Mouse (Mus musculus): ENCODE measurements around the gene Numb. TPM values are rescaled to one million over a fixed set of nuclear protein-coding genes. Genes with fewer than 3 reads are reported as not detected.

Numb gene
- total and polyA plus RNA-seq, 3 experiments = 34.4 to 65.8 (median 58.1) TPM

DNA sequence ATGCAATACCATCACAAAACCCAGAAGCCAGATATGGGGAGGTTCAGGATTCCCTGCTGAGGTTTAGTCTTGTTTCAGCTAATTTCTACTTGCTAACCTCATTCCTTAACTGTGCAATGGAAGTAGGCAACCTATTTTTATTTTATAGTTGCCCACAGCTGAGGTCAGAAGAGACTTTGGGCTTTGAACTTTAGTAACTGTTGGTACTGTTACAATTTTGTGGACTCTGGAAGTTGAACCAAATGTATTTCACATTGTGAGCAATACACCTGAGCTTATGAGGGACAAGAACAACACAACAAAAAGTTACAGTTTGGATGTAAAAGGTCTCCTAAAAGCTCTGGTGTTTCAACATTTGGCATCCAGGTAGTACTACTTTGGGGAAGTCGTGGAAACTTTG is 6.9 kb downstream of the Numb start:
- DNase-seq (ENCODE audit: low spot score) = no peak
- Histone ChIP-seq H3K9me3 (replicated peaks) (no peaks in the 10 kb centered on the region), H3K4me3 (ENCODE audit: low read depth, low read length) (no peak overlapping the region), H3K27me3 (ENCODE audit: insufficient read depth, low read length) (no peaks in the 10 kb centered on the region), H3K4me1 (ENCODE audit: insufficient read depth, low read depth, low read length) (peaks cover 19% of the 10 kb centered on the region), H3K36me3 (replicated peaks) (peaks cover 38% of the 10 kb centered on the region)
- TF ChIP-seq POLR2AphosphoS5 (IDR thresholded peaks at IDR 0.05; ENCODE audit: insufficient replicate concordance, low read depth, low read length) (no peak), GATA1 (IDR thresholded peaks at IDR 0.05; ENCODE audit: borderline replicate concordance, low read length) (no peak), GATA2 (IDR thresholded peaks at IDR 0.05; ENCODE audit: borderline replicate concordance, low read depth, low read length) (no peak), CTCF (IDR thresholded peaks at IDR 0.05; ENCODE audit: low read depth, low read length) (no peak), TAL1 (conservative IDR thresholded peaks at IDR 0.05; ENCODE audit: low read depth, low read length) (no peak)
- ATAC-seq (ENCODE audit: extremely low read depth, insufficient number of reproducible peaks, low FRiP score, poor library complexity, severe bottlenecking) = no peak

DNA sequence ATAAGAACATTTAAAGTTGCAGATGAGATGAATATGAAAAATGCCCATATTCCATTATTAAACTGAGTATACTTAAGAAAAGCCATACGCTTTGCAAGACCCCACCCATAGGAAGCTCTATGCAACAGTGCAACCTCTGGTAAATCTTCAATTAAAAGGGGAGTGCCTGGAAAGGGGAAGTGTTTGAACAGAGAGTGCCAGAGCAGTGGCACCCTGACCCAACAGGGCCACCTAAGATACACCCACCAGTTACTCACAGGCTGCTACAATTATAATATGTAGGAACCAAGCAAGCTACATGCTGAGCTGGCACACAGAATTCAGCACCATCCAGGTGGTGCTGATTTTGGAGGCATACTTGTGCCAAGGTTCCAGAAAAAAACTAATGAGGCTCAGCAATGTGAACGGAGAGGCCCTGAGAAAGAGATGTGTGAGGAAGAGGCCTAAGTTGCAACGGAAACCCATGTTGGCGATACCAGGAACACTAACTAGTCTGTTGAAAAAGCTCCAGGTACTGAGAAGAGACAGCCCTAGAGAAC is 7.5 kb downstream of the Numb start:
- no peaks in the 10 kb centered on the region for H3K27me3 ChIP-seq (ENCODE audit: insufficient read depth, low read length)
- peak; percentile 34; the same call in 1 of the 2 replicates for ATAC-seq (ENCODE audit: extremely low read depth, insufficient number of reproducible peaks, low FRiP score, poor library complexity, severe bottlenecking)
- no peak for DNase-seq (ENCODE audit: low spot score)

DNA sequence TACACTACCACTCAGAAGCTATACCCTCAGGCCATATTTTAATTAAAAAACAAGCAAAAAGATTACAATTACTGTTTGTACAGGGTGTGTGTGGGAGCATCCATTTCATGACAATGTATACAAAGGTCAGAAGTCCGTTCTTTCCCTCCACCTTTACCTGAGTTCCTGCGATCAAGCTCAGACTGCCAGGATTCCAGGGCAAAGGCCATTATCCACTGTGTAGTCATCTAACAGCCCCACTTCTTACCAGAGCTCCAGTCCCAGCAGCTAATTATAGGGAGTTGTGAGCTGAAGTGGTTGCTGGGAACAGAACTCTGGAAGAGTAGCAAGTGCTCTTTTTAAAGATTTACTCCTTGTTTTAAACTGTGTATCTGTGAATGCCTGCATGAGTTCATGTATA is 11.3 kb downstream of the Numb start:
- no peak overlapping the region for H3K4me3 ChIP-seq (ENCODE audit: low read depth, low read length)
- ATAC-seq (ENCODE audit: extremely low read depth, insufficient number of reproducible peaks, low FRiP score, poor library complexity, severe bottlenecking) (no peak), DNase-seq (ENCODE audit: low spot score) (no peak)
- peaks cover 13% of the 10 kb centered on the region for H3K4me1 ChIP-seq (ENCODE audit: insufficient read depth, low read depth, low read length)
- H3K36me3 ChIP-seq (replicated peaks) = peaks cover 31% of the 10 kb centered on the region
- H3K9me3 ChIP-seq (replicated peaks) = no peaks in the 10 kb centered on the region
- H3K27me3 ChIP-seq (ENCODE audit: insufficient read depth, low read length) = no peaks in the 10 kb centered on the region
- TF ChIP-seq GATA1 (IDR thresholded peaks at IDR 0.05; ENCODE audit: borderline replicate concordance, low read length) (no peak), CTCF (IDR thresholded peaks at IDR 0.05; ENCODE audit: low read depth, low read length) (no peak), GATA2 (IDR thresholded peaks at IDR 0.05; ENCODE audit: borderline replicate concordance, low read depth, low read length) (no peak), POLR2AphosphoS5 (IDR thresholded peaks at IDR 0.05; ENCODE audit: insufficient replicate concordance, low read depth, low read length) (no peak), TAL1 (conservative IDR thresholded peaks at IDR 0.05; ENCODE audit: low read depth, low read length) (no peak)

More for the DNA sequence above, 7.5 kb downstream of the Numb start:
- TF ChIP-seq CTCF (IDR thresholded peaks at IDR 0.05; ENCODE audit: low read depth, low read length) (no peak), POLR2AphosphoS5 (IDR thresholded peaks at IDR 0.05; ENCODE audit: insufficient replicate concordance, low read depth, low read length) (no peak), TAL1 (conservative IDR thresholded peaks at IDR 0.05; ENCODE audit: low read depth, low read length) (no peak), GATA1 (IDR thresholded peaks at IDR 0.05; ENCODE audit: borderline replicate concordance, low read length) (no peak), GATA2 (IDR thresholded peaks at IDR 0.05; ENCODE audit: borderline replicate concordance, low read depth, low read length) (no peak)
- Histone ChIP-seq H3K4me1 (ENCODE audit: insufficient read depth, low read depth, low read length) (peaks cover 16% of the 10 kb centered on the region), H3K4me3 (ENCODE audit: low read depth, low read length) (no peak overlapping the region), H3K9me3 (replicated peaks) (no peaks in the 10 kb centered on the region), H3K36me3 (replicated peaks) (peaks cover 36% of the 10 kb centered on the region)

DNA sequence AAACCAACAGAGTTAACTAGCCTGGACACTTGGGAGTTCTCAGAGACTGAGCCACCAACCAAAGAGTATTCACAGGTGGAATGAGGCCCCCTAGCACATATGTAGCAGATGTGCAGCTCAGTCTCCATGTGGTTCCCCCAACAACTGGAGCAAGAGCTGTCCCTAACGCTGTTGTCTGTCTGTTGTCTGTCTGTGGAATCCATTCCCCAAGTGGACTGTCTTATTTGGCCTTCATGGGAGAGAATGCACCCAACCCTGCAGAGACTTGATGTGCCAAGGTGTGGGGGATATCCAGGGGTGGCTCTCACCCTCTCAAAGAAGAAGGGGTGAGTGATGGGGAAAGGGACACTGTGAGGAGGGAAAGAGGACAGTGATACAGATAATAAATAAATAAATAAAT is 28.8 kb downstream of the Numb start:
- 0 out of 2 replicates have a peak, but pooled peaks cover 5% of the 10 kb centered on the region for H3K4me1 ChIP-seq (ENCODE audit: insufficient read depth, low read depth, low read length)
- H3K4me3 ChIP-seq (ENCODE audit: low read depth, low read length) = no peak overlapping the region
- ATAC-seq (ENCODE audit: extremely low read depth, insufficient number of reproducible peaks, low FRiP score, poor library complexity, severe bottlenecking) (no peak), DNase-seq (ENCODE audit: low spot score) (no peak)
- no peaks in the 10 kb centered on the region for H3K9me3 ChIP-seq (replicated peaks)
- peaks cover 38% of the 10 kb centered on the region for H3K36me3 ChIP-seq (replicated peaks)
- no peaks in the 10 kb centered on the region for H3K27me3 ChIP-seq (ENCODE audit: insufficient read depth, low read length)
- TF ChIP-seq CTCF (IDR thresholded peaks at IDR 0.05; ENCODE audit: low read depth, low read length) = no peak
- no peak for TF ChIP-seq GATA2 (IDR thresholded peaks at IDR 0.05; ENCODE audit: borderline replicate concordance, low read depth, low read length)
- no peak for TF ChIP-seq POLR2AphosphoS5 (IDR thresholded peaks at IDR 0.05; ENCODE audit: insufficient replicate concordance, low read depth, low read length)
- no peak for TF ChIP-seq TAL1 (conservative IDR thresholded peaks at IDR 0.05; ENCODE audit: low read depth, low read length)
- TF ChIP-seq GATA1 (IDR thresholded peaks at IDR 0.05; ENCODE audit: borderline replicate concordance, low read length) = no peak

DNA sequence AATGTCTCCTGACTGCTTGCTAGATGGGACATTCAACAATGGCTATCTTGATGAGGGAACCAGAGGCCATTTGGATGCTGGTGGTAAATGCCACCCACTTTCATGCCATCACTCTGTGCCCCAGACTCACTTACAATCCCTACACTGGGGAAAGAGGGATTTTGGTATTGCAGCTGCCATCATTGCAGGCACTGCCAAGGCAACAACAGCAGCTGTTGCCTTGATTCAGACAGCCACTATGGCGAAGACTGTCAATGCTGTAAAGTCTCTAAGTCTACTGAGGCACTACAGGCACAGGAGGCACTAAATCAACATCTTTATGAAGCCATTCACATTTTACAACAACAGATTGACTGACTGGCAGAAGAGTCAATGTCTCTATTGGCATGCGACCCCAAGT is 30.5 kb downstream of the Numb start:
- Histone ChIP-seq H3K27me3 (ENCODE audit: insufficient read depth, low read length) (no peaks in the 10 kb centered on the region), H3K4me3 (ENCODE audit: low read depth, low read length) (no peak overlapping the region), H3K36me3 (replicated peaks) (peaks cover 43% of the 10 kb centered on the region), H3K9me3 (replicated peaks) (no peaks in the 10 kb centered on the region), H3K4me1 (ENCODE audit: insufficient read depth, low read depth, low read length) (no peaks in the 10 kb centered on the region)
- ATAC-seq (ENCODE audit: extremely low read depth, insufficient number of reproducible peaks, low FRiP score, poor library complexity, severe bottlenecking) = no peak
- TF ChIP-seq CTCF (IDR thresholded peaks at IDR 0.05; ENCODE audit: low read depth, low read length) (no peak), POLR2AphosphoS5 (IDR thresholded peaks at IDR 0.05; ENCODE audit: insufficient replicate concordance, low read depth, low read length) (no peak), TAL1 (conservative IDR thresholded peaks at IDR 0.05; ENCODE audit: low read depth, low read length) (no peak), GATA2 (IDR thresholded peaks at IDR 0.05; ENCODE audit: borderline replicate concordance, low read depth, low read length) (no peak), GATA1 (IDR thresholded peaks at IDR 0.05; ENCODE audit: borderline replicate concordance, low read length) (no peak)
- no peak for DNase-seq (ENCODE audit: low spot score)

DNA sequence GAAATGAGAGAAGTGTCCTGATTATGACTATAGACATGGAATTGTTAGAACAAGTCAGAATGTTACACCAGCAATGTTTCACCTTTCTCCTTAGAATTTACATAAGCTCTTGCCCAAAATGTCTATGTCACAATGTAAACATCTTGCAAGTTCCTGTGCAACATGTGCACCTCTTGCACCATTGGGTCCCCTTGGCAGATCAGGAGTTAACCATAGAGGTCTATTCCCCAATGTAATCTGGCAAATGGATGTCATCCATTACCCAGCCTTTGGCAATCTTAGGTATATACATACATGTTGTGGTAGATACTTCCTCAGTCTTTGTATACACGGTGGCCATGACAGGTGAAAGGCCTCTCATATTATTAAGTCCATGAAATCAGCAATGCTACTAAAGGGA is 32.6 kb downstream of the Numb start:
- Histone ChIP-seq H3K27me3 (ENCODE audit: insufficient read depth, low read length) (no peaks in the 10 kb centered on the region), H3K4me1 (ENCODE audit: insufficient read depth, low read depth, low read length) (peaks cover 4% of the 10 kb centered on the region; the same call in 1 of the 2 replicates), H3K36me3 (replicated peaks) (peaks cover 61% of the 10 kb centered on the region), H3K9me3 (replicated peaks) (peaks cover 3% of the 10 kb centered on the region; the same call in 1 of the 2 replicates), H3K4me3 (ENCODE audit: low read depth, low read length) (no peak overlapping the region)
- ATAC-seq (ENCODE audit: extremely low read depth, insufficient number of reproducible peaks, low FRiP score, poor library complexity, severe bottlenecking) = no peak
- no peak for DNase-seq (ENCODE audit: low spot score)
- TF ChIP-seq GATA2 (IDR thresholded peaks at IDR 0.05; ENCODE audit: borderline replicate concordance, low read depth, low read length) (no peak), GATA1 (IDR thresholded peaks at IDR 0.05; ENCODE audit: borderline replicate concordance, low read length) (no peak), CTCF (IDR thresholded peaks at IDR 0.05; ENCODE audit: low read depth, low read length) (no peak), POLR2AphosphoS5 (IDR thresholded peaks at IDR 0.05; ENCODE audit: insufficient replicate concordance, low read depth, low read length) (no peak), TAL1 (conservative IDR thresholded peaks at IDR 0.05; ENCODE audit: low read depth, low read length) (no peak)
